Mouse (Mus musculus) stomach, postnatal 0 days (tissue): ENCODE measurements around the gene Casp8ap2. TPM values are rescaled to one million over a fixed set of nuclear protein-coding genes. Genes with fewer than 3 reads are reported as not detected.
A peak's percentile ranks its signal among the peaks of the same experiment; 100 is the strongest.

Source experiments
- ATAC-seq: fragments of 200-750 bp; cut with Nextera tagmentation; 2 replicates; pipeline ENCODE4 v1.8.0; 2017; ENCODE audit not compliant: low FRiP score, low TSS enrichment
- DNase-seq: peaks from one replicate; pipeline ENCODE4 v3.0.0-alpha.2; 2016; ENCODE audit warnings: low spot score
- H3K27ac ChIP-seq: fragments of 300-500 bp; sonication (generic); replicated peaks from 2 replicates; pipeline ENCODE4 v1.5.1; 2014; ENCODE audit warnings: mild to moderate bottlenecking, control low read depth
- H3K27me3 ChIP-seq: fragments of 300-500 bp; sonication (generic); 2 replicates; pipeline ENCODE4 v1.6.1; 2014; ENCODE audit warnings: low read length; ENCODE audit not compliant: control insufficient read depth, insufficient read depth
- H3K36me3 ChIP-seq: fragments of 300-500 bp; sonication (generic); 2 replicates; pipeline ENCODE4 v1.6.1; 2014; ENCODE audit warnings: low read length, mixed read lengths; ENCODE audit not compliant: control insufficient read depth, insufficient read depth
- H3K4me1 ChIP-seq: fragments of 300-500 bp; sonication (generic); replicated peaks from 2 replicates; pipeline ENCODE4 v1.6.1; 2014; ENCODE audit warnings: antibody characterized with exemption; ENCODE audit not compliant: control insufficient read depth, insufficient read depth
- H3K4me2 ChIP-seq: fragments of 300-500 bp; sonication (generic); replicated peaks from 2 replicates; pipeline ENCODE4 v1.6.1; 2014; ENCODE audit warnings: low read depth, mild to moderate bottlenecking, control low read depth, moderate library complexity
- H3K4me3 ChIP-seq: fragments of 300-500 bp; sonication (generic); 2 replicates; pipeline ENCODE4 v1.5.1; 2014; ENCODE audit warnings: low read depth, low read length, control low read depth
- H3K9ac ChIP-seq: fragments of 300-500 bp; sonication (generic); 2 replicates; pipeline ENCODE4 v1.6.1; 2014; ENCODE audit warnings: mild to moderate bottlenecking, low read length, control low read depth, mixed read lengths
- H3K9me3 ChIP-seq: fragments of 300-500 bp; sonication (generic); 2 replicates; pipeline ENCODE4 v1.6.1; 2016; ENCODE audit warnings: low read length; ENCODE audit not compliant: control insufficient read depth
- CTCF ChIP-seq: IDR thresholded peaks from 2 replicates; pipeline ENCODE4 v1.5.1; 2016; ENCODE audit warnings: antibody characterized with exemption, low read depth, mild to moderate bottlenecking, moderate library complexity
- EP300 ChIP-seq: optimal IDR thresholded peaks from 2 replicates; pipeline ENCODE3; 2016; ENCODE audit warnings: antibody characterized with exemption
- WGBS: fragments of 180-500 bp; shearing (Covaris S2); extraction: QIAGEN DNeasy Blood & Tissue Kit; methylation state at CpG from one replicate; pipeline ENCODE4 v1.1.7; 2014; 5-methylcytosine and 5-hydroxymethylcytosine counted together
- polyA plus RNA-seq: library from polyadenylated mRNA; unstranded; fragments of >200 nt; fragmentation: Nextera tagmentation; extraction: Ambion mirVana; gene quantifications from 2 replicates; pipeline ENCODE4 v1.2.1, GENCODE M21; 2015

Gene Casp8ap2
- polyA plus RNA-seq, 1 experiment from 2014 or later, result 19.4 TPM

- Histone ChIP-seq H3K4me1 (no peaks in the 10 kb centered on the region), H3K4me2 (no peak overlapping the region), H3K9me3 (no peaks in the 10 kb centered on the region), H3K4me3 (no peak overlapping the region), H3K27ac (no peak overlapping the region), H3K27me3 (no peaks in the 10 kb centered on the region), H3K9ac (no peak overlapping the region), H3K36me3 (peaks cover 17% of the 10 kb centered on the region)
- no peak for DNase-seq
- ATAC-seq, result no peak
- WGBS, result 59% methylated on average over 2 of the region's 2 CpGs
- TF ChIP-seq EP300, result no peak
- no peak for TF ChIP-seq CTCF
These were observed 58.8 kb downstream of the Casp8ap2 start for GRCm38 (mm10) chr4:32674025-32674424.

- H3K36me3 ChIP-seq, result peaks cover 13% of the 10 kb centered on the region
- H3K4me1 ChIP-seq, result no peaks in the 10 kb centered on the region
- H3K4me2 ChIP-seq, result no peak overlapping the region
- WGBS, result 93% methylated on average over 3 of the region's 3 CpGs
- H3K9ac ChIP-seq, result no peak overlapping the region
- DNase-seq, result no peak
- no peak overlapping the region for H3K4me3 ChIP-seq
- no peak for TF ChIP-seq EP300
- no peak for TF ChIP-seq CTCF
- no peaks in the 10 kb centered on the region for H3K27me3 ChIP-seq
- no peak overlapping the region for H3K27ac ChIP-seq
- no peak for ATAC-seq
- H3K9me3 ChIP-seq, result no peaks in the 10 kb centered on the region
These were observed 62.2 kb downstream of the Casp8ap2 start for GRCm38 (mm10) chr4:32677471-32677870.

GRCm38 (mm10) chr4:32680843-32681242 lies 65.6 kb downstream of the Casp8ap2 start:
- no peak for ATAC-seq
- WGBS, result 84% methylated on average over 3 of the region's 3 CpGs
- TF ChIP-seq CTCF (peak; percentile 44), EP300 (no peak)
- Histone ChIP-seq H3K36me3 (peaks cover 3% of the 10 kb centered on the region; the same call in 1 of the 2 replicates), H3K4me2 (no peak overlapping the region), H3K27ac (no peak overlapping the region), H3K4me3 (no peak overlapping the region), H3K9ac (no peak overlapping the region), H3K9me3 (no peaks in the 10 kb centered on the region), H3K4me1 (no peaks in the 10 kb centered on the region), H3K27me3 (no peaks in the 10 kb centered on the region)
- DNase-seq, result no peak

GRCm38 (mm10) chr4:32682471-32682870 lies 67.2 kb downstream of the Casp8ap2 start:
- TF ChIP-seq EP300 (no peak), CTCF (no peak)
- H3K9me3 ChIP-seq, result no peaks in the 10 kb centered on the region
- H3K4me1 ChIP-seq, result no peaks in the 10 kb centered on the region
- WGBS, result 36% methylated on average over 4 of the region's 4 CpGs
- no peak for DNase-seq
- H3K27me3 ChIP-seq, result no peaks in the 10 kb centered on the region
- no peak overlapping the region for H3K4me3 ChIP-seq
- H3K36me3 ChIP-seq, result peaks cover 3% of the 10 kb centered on the region; the same call in 1 of the 2 replicates
- no peak overlapping the region for H3K27ac ChIP-seq
- no peak overlapping the region for H3K4me2 ChIP-seq
- no peak for ATAC-seq
- no peak overlapping the region for H3K9ac ChIP-seq

GRCm38 (mm10) chr4:32683061-32683582 lies 67.9 kb downstream of the Casp8ap2 start:
- Histone ChIP-seq H3K4me1 (no peaks in the 10 kb centered on the region), H3K4me3 (no peak overlapping the region), H3K9me3 (no peaks in the 10 kb centered on the region), H3K27me3 (no peaks in the 10 kb centered on the region), H3K36me3 (peaks cover 2% of the 10 kb centered on the region; the same call in 1 of the 2 replicates), H3K4me2 (no peak overlapping the region), H3K9ac (no peak overlapping the region), H3K27ac (no peak overlapping the region)
- DNase-seq, result no peak
- WGBS, result 59% methylated on average over 6 of the region's 6 CpGs
- TF ChIP-seq CTCF, result no peak
- no peak for TF ChIP-seq EP300
- ATAC-seq, result no peak

Other genes starting within 250 kb of the Casp8ap2 start
- gene Gja10, start 12.7 kb upstream of the Casp8ap2 start, polyA plus RNA-seq, result not detected in 2 replicates
- 3.8 and 4.5 TPM in 2 replicates for gene Mdn1, start 41.7 kb downstream of the Casp8ap2 start, polyA plus RNA-seq
- gene Lyrm2, start 184.8 kb downstream of the Casp8ap2 start, polyA plus RNA-seq, result 87.8 and 88.1 TPM in 2 replicates